Comparison of ENCODE assay signal across 19 mouse cellular contexts in the genomic region with DNA sequence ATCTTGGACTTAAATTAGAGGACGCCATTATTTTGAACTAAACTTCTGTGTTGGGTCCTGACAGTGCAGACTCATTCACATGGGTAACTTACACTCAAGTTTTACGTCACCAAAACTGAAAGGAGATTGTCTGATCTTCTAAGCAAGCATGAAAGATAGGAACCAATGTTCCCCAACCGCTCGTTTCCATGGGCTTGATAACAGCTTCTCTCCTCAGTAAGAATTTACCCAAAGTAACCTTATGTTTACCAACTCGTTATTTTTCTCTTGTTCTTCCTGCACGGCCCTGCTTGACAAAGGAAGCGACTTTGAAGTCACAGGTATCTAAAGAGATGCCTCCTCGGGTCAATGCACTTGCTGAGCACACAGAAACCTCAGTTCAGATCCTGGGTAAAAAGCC.
DNase-seq lines count a peak whose midpoint lies in the region; TF ChIP-seq lines count a peak whose summit lies in the region.
"Had no signal": no experiment of that assay in that cellular context is flagged by ENCODE, and none has a peak within 500 bp of the region (broad histone marks: within the 10 kb centered on the region; RNA-seq: fewer than 3 reads in every experiment).

No protein-coding gene starts in this region.

- no peaks in the 10 kb centered on the region for H3K79me2 ChIP-seq in CH12.LX (replicated peaks; ENCODE audit: control insufficient read depth, extremely low read depth, insufficient read depth, poor library complexity, severe bottlenecking)

- H3K27me3 ChIP-seq in CH12.LX (replicated peaks), result no peaks in the 10 kb centered on the region
- H3K27me3 ChIP-seq: forebrain, embryonic 15.5 days had no signal

- peaks cover 0 to 2% of the 10 kb centered on the region in 2 experiments for H3K36me3 ChIP-seq in CH12.LX (replicated peaks in 1 of 2; ENCODE audit: control insufficient read depth in 1 of 2, insufficient read depth in 1 of 2, low read length in 1 of 2)
- H3K36me3 ChIP-seq: embryonic facial prominence, embryonic 15.5 days; forebrain, embryonic 10.5 days; forebrain, embryonic 15.5 days; heart, embryonic 12.5 days; hindbrain, embryonic 10.5 days had no signal

- peak; percentile 24 for DNase-seq in thymus, postnatal 0 days (ENCODE audit: low spot score)
- DNase-seq in thymus, postnatal 4 days, result no peak
- no peak for DNase-seq in CH12.LX (ENCODE audit: extremely low read depth)
- DNase-seq in induced T-regulatory cell, adult 2 months (ENCODE audit: low read depth), result peak; percentile 88
- no peak for DNase-seq in gastrocnemius, postnatal 25 days
- DNase-seq in gastrocnemius, postnatal 4 days (ENCODE audit: low spot score in 2 of 2), result no peak
- DNase-seq in kidney, adult 11 months, result no peak
- DNase-seq: adrenal gland, adult 8-10 months; adrenal gland, postnatal 36 days; cerebellum, adult 2 months; cerebellum, postnatal 10 days; embryo, embryonic 11 days had no signal

- TF ChIP-seq CTCF in CH12.LX (conservative IDR thresholded peaks at IDR 0.05 in 1 of 2, IDR thresholded peaks at IDR 0.05 in 1 of 2; ENCODE audit: low read depth in 2 of 2, low read length in 2 of 2), result no peak

- peak overlapping the region; percentile 21; the same call in 1 of the 2 replicates for H3K4me2 ChIP-seq in CH12.LX (ENCODE audit: insufficient read depth, low read depth, poor library complexity, severe bottlenecking)
- H3K4me2 ChIP-seq: embryonic facial prominence, embryonic 15.5 days; forebrain, embryonic 15.5 days; heart, embryonic 12.5 days; hindbrain, embryonic 14.5 days had no signal

- in situ Hi-C loops in CH12.LX (cut with MboI; ENCODE audit: low pct_ligation_motif_present, low pct_unique_long_range_greater_than_20kb, low sequenced_read_pairs), result no loop called here

- TF ChIP-seq RAD21 in CH12.LX (IDR thresholded peaks at IDR 0.05; ENCODE audit: low read depth, low read length), result no peak

- peak overlapping the region; percentile 88 for H3K27ac ChIP-seq in CH12.LX (ENCODE audit: insufficient read depth, low read depth)
- H3K27ac ChIP-seq: embryonic facial prominence, embryonic 15.5 days; forebrain, embryonic 15.5 days; hindbrain, embryonic 14.5 days had no signal

- H3K9me3 ChIP-seq in CH12.LX (replicated peaks; ENCODE audit: low read length), result peaks cover 8% of the 10 kb centered on the region
- H3K9me3 ChIP-seq: embryonic facial prominence, embryonic 15.5 days; forebrain, embryonic 15.5 days; hindbrain, embryonic 10.5 days had no signal

- peaks cover 49 to 77% of the 10 kb centered on the region in 2 experiments for H3K4me1 ChIP-seq in CH12.LX (ENCODE audit: control insufficient read depth in 1 of 2, insufficient read depth in 2 of 2)
- H3K4me1 ChIP-seq: forebrain, embryonic 15.5 days had no signal

- H3K4me3 ChIP-seq in CH12.LX (replicated peaks in 1 of 3; ENCODE audit: low read depth in 2 of 3, low read length in 2 of 3, poor library complexity in 1 of 3), result no peak overlapping the region
- H3K4me3 ChIP-seq: embryonic facial prominence, embryonic 15.5 days; erythroblast, embryonic 14.5 days; forebrain, embryonic 10.5 days; forebrain, embryonic 15.5 days; heart, embryonic 12.5 days; hindbrain, embryonic 10.5 days had no signal

- no peak for TF ChIP-seq POLR2A in CH12.LX (IDR thresholded peaks at IDR 0.05; ENCODE audit: low read depth, low read length)

- peak overlapping the region; percentile 31; the same call in 1 of the 2 replicates for H3K9ac ChIP-seq in CH12.LX (ENCODE audit: insufficient read depth, low read depth)
- H3K9ac ChIP-seq: embryonic facial prominence, embryonic 15.5 days; forebrain, embryonic 15.5 days; heart, embryonic 12.5 days; hindbrain, embryonic 14.5 days had no signal

- dilution Hi-C loops in CH12.LX (cut with MboI; ENCODE audit: extremely low pct_ligation_motif_present, extremely low pct_unique_long_range_greater_than_20kb, low sequenced_read_pairs), result no loop called here

- TF ChIP-seq EP300 in CH12.LX (IDR thresholded peaks at IDR 0.05; ENCODE audit: low read length), result no peak

TF ChIP-seq in CH12.LX, 34 proteins besides CTCF, POLR2A, EP300 and RAD21:
- no peak for TF ChIP-seq IRF4 (IDR thresholded peaks at IDR 0.05; ENCODE audit: low read depth, low read length)
- TF ChIP-seq MAZ (IDR thresholded peaks at IDR 0.05; ENCODE audit: low read depth, low read length), result 0 out of 2 replicates have a peak, but pooled peaks have one; percentile 23
- 0 out of 2 replicates have a peak, but pooled peaks have one; percentile 6 for TF ChIP-seq MAFK (IDR thresholded peaks at IDR 0.05; ENCODE audit: insufficient replicate concordance, low read length)
- TF ChIP-seq UBTF (IDR thresholded peaks at IDR 0.05; ENCODE audit: low read depth, low read length), result no peak
- peak; percentile 82 for TF ChIP-seq CHD1 (IDR thresholded peaks at IDR 0.05; ENCODE audit: low read depth, low read length)
TF ChIP-seq in CH12.LX: peak in this region for 3.

Comparison
In these comparisons a context has a peak if more than half of its experiments do, and no peak if none do; other contexts are left out.
1. DNase-seq: peak in thymus, postnatal 0 days (single experiment) and induced T-regulatory cell, adult 2 months (single experiment); none in thymus, postnatal 4 days (single experiment), CH12.LX (single experiment), gastrocnemius, postnatal 25 days (single experiment), gastrocnemius, postnatal 4 days (0 of 2) and kidney, adult 11 months (single experiment).